Mouse (Mus musculus): Measurements from ENCODE around the gene Lix1l.

Gene Lix1l

GRCm38 (mm10) chr3:96674442-96674841, 73.5 kb downstream of the Lix1l start:
- in situ Hi-C loops (cut with MboI, MseI): no loop called here

DNA sequence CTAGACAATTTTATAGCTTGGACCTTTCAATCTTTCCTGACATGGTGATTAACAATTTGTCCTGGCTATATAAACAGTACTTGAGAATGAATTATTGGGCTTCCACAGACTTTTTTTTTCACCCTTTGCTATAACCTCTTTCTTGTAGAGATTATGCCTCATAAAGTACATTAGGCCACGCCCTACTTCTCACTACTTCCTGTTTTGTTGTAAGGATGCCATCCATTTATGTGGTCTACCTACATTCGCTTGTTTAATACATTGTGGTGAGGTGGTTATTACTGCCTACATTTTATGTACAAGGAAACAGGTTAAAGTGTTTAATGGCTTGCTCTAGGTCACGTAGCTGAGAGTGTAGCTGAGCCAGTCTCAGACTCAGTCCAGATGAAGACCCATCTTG, 74.2 kb downstream of the Lix1l start:
- in situ Hi-C loops (cut with MboI, MseI): no loop called here

DNA sequence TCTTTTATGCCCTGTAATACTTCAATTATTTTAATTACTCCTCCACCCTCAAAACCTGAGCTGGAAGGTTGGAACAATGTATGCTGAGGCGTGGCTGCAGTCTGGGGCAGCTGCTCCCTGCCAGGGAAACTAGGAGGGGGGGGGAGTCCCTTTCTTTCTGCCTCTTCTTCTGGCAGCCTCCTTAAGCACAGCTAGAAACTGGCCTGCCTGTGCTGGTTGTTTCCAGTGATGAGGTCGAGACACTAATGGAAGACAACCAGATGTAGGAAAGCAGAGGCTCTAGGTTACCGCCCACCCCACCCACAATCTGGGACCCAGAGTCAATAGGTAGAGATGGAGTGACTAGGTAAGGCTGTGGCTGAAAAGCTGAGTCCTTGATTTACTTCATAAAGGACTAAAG, 74.7 kb downstream of the Lix1l start:
- in situ Hi-C loops (cut with MboI, MseI): no loop called here
